Mouse (Mus musculus): Measurements from ENCODE around the gene Rere.
A peak's percentile ranks its signal among the peaks of the same experiment; 100 is the strongest.

- peak; percentile 80 for TF ChIP-seq CTCF (IDR thresholded peaks at IDR 0.05; ENCODE audit: insufficient read depth, low read length)
- TF ChIP-seq POLR2A (IDR thresholded peaks at IDR 0.05; ENCODE audit: borderline replicate concordance, extremely low read depth, low read depth, low read length): no peak
Observed at GRCm38 (mm10) chr4:150625951-150626732, 344.7 kb downstream of the Rere start.
